Mouse (Mus musculus) spleen, adult 12 weeks (tissue): Measurements from ENCODE around the gene Fus.
A peak's percentile ranks its signal among the peaks of the same experiment; 100 is the strongest.

Source experiments
- DNase-seq: peaks from one replicate; pipeline ENCODE4 v3.0.0; 2022; ENCODE audit warnings: low spot score

Fus gene

DNA sequence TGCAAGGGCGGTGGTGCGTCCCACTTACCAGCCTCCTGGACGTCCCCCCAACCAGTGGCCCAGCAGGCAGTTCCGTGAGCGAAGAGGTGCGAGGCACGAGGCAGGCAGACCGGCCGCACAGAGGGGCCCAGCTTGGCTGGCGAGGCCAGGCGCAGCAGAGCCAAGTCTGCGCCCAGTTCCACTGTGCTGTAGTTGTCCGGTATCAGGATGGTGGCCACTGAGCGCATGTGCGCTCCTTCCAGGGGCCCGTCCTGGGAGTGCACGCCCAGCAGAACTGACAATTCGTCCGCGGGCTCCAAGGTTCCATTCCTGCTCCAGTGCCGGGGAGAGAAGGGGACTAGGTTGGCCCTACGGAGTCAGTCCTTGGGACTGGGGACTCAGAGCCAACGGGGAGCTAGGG is 22.6 kb upstream of the Fus start:
- DNase-seq: no peak

DNA sequence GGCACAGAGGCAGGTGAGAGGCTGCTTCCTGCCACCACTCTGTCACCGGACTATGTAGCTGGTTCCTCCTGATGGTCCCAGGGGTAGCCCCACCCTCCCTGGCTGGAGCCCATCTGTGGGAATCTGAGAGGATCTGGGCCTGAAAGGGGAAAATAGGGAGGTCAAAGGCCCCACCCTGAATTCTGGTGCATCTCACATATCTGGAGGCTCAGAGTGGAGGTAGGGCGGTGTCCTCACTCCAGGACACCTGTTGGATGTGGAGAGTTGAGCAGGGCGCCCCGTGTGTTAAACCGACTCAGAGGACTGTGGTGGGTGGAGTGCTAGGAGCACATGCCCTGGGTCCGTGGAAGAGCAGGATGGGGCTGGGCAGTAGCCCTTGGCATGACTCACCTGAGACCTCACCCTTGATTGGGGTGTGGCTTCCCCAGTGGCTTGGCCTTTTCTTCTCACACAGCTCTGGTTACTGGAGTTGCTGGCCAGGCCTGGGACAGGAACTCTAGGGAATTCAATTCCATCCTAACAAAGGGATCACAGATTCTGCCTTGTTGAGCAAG is 20.7 kb upstream of the Fus start, which contains the start of gene Prss36:
Gene Prss36, minus strand, starts transcription at position 256 of the 554 bp plus-strand sequence.
- no peak for DNase-seq

DNA sequence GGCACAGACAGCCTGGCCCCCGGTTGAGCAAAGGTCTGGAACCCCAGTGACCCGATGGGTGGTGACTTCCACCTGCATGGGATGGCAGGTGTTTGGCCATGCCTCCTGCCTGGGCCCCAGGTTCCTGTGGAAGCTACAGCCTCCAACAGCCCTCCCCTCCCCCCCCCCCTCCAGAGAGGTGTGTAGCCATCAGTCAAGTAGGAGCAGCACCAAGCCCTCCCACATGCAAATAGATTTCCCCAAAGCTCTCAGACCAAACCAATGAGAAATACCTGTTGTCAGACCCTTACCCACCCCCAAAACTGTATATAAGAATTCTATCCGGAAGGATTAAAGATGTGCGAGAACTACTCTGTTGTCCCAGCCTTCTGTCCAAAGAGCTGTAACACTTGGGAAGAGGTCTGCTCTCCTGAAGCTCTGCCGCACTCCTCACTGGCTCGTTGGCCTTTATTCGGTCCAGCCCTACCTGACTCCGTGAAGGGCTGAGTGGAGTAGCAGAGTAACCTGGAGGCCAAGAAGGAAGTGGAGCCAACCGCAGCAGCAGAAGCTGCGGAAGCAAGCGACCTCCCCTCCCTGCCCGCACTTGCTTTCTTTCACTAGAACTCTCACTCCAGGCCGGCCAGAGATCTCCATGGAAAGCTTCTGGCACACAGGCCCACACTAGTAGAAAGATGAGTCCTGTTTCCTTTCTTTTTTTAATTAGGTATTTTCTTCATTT is 14.2 kb upstream of the Fus start:
- no peak for DNase-seq

DNA sequence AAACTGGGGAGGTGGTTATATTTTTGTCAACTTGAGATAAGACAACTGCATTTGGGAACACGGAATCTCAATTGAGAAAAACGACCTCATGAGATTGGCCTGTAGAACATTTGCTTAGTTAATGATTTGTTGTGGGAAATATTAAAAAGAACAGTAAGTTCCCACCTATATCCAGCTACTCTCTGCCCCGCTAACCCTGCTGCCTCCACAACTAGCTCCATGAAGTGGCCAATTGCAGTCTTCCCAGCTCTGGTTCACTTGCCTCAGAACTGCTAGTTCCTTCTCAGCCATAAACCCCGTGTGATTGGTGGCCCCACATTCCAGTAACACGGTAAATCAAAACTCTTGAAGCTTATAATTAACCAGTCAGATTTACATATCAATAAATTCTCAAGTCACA is 7.9 kb upstream of the Fus start:
- no peak for DNase-seq

DNA sequence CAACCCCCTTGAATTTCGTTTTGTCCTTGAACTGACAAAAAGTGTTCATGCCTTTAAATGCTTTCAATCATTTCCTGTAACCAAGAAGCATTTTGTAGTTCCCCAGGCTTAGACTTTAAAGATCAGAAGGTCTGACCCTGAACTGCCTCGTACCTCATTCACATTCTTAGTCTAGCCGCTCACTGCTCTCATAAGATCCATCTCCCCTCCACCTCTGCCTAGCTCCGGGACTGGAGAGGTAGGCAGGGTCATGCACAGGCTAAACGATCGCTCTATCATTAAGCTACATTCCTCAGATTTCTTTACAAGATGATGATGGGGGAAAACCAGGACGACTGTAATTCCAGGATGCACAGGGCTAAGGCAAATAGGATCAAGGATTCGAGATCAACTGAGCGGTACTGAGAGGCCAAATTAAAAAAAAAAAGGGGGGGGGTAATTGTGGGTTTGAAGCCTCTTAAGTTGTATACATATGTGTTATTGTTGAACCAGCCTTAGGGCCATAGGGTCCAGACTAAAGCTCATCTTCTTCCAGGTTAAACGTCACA is 812 bp upstream of the Fus start:
- no peak for DNase-seq

DNA sequence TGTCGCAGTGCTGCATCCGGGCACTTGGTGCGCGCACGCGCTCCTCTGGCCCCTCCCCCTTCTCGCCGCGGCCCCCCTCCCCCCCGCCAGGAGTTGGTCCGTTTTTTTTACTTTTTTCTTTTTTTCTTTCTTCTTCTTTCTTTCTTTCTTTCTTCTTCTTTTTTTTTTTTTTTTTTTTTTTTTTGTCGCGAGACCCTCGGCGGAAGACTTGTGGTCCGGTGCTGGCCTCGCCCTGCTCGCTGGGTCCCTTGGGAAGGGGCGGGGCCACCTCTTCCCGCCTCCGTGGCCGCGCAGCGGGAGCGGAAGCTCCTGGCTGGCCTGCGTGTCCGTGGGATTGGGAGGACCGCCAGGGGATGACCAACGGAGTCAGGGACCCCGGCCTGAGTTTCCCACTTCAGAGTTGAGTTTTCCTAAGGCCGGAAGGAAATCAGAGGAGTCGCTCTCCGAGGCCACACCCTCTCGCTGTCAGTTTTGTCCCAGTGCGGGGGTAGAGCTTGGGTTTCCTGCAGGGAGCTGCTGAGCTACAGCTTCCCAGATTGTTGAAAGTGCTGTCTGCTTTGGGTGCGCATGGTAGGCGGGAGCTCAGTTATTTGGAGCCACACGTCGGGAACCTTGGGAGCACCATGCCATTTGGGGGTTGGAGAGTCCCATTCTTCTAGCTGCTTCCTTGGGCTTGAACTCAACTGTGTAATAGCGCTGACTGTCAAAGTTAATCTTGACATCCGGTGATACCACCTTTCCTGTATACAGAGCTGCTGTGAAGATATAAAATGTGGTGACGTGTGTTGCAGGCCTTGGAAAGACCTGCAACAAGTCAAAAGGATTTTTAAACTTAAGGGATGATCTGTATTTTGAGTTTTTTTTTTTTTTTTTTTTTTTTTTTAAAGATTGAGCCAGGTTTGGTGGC is 918 bp downstream of the Fus start:
- peak; percentile 55 for DNase-seq

DNA sequence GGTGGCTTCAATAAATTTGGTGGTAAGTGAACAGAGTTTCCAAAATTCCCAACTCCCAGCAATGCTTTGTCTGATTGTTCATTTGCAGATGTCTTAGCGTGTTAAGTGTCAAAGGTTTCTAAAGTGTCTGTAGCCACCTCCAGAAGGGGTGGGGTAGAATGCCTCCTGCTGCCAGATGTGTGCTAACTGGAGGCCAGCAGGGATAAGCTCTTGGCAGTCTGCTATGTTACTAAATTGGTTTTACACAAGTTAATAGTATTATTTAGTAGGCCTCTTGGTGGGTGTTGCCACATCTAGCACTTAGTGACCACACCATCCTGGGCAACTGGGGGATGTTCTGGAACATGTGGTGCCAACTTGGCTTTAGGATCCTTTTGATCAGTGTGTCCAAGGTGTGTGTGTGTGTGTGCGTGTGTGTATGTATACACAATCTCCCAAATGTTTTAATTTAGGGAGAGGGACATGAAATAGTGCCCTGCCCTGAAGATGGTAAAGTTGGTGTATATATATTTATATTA is 7.2 kb downstream of the Fus start:
- no peak for DNase-seq

DNA sequence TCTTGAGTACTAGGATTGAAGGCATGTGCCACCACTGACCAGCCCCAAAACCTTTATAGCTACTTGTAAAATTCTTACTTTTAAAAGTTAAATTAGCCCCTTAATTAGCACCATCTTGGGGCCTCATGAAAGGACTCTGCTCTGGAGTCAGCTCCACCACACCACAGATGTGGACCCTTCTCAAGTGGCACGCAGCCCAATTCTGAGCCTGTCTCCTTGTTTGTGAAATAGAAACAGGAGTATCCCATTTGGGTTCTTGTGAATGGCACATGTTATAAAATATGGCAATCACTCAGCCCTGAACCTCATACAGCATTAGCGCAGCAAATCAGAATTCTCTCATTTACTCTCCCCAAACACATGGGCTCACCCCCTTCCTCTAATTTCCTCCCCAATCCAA is 11.6 kb downstream of the Fus start:
- no peak for DNase-seq

DNA sequence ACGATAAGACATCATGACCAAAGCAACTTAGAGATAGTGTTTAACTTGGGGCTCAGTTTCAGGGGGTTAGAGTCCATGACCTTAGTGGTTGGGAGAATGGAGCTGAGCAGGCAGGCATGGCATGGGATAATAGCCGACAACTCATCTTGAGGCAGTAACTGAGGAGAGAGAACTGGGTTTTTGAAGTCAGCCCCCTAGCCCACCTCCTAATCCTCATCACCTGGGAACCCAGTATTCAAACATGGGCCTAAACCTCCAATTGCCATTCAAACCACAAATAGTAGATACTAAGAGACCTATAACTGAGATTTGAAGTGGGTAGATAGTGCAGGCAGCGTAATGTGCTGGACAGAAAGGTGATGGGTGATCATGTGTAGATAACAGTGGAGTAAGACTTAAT is 13.3 kb downstream of the Fus start:
- DNase-seq: no peak

DNA sequence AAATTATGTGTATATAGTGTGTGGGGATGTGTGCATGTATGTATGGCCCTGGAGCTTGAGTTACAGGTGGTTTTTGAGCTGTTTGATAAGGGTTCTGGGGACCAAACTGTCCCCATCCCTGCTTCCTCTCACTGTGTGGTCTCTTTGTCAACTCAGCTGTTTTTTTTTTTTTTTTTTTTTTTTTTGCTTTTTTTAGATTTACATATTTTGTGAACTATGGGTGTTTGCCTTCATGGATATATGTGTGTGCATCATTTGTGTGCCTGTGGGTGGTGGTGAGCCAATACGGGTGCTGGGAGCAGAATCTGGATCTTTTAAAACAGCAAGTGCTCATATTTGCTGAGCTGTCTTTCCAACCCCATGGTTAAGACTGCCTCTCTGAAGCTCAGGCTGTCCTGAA is 21.6 kb downstream of the Fus start:
- no peak for DNase-seq

DNA sequence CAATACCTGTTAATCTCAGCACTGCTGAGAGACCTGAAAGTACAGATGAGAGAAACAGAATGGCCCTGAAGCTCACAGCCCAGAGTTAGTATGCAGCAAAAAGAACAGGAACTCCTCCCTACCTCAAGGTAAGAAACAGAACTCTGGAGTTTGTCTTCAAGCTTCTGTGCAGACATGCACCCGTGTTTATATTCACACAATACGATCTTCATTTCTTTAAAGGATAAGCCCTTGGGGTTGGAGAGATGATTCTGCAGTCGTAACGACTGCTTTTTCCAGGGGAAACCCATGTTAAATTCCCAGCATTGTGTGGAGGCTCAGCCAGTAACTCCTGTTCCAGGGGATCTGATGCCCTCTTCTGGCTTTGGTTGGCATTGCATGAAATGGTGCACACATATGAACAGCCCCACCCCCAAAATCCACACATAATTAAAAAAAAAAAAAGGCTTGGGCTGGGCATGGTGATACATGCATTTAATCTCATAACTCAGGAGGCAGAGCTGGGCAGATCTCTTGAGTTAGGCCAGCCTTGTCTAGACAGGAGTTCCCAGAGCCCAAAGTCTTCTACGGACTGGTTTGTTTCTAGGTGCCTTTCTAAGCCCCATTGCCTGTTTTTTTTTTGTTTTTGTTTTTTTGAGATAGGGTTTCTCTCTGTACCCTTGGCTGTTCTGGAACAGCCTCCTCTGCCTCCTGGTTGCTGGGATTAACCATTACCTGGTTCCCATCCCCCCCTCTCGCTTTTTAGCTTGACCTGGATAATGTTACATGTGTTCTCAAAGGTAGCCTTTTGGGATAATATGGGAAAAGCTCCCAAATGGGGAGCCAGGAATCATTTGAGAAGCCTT is 24.6 kb downstream of the Fus start:
- peak; percentile 55 for DNase-seq

DNA sequence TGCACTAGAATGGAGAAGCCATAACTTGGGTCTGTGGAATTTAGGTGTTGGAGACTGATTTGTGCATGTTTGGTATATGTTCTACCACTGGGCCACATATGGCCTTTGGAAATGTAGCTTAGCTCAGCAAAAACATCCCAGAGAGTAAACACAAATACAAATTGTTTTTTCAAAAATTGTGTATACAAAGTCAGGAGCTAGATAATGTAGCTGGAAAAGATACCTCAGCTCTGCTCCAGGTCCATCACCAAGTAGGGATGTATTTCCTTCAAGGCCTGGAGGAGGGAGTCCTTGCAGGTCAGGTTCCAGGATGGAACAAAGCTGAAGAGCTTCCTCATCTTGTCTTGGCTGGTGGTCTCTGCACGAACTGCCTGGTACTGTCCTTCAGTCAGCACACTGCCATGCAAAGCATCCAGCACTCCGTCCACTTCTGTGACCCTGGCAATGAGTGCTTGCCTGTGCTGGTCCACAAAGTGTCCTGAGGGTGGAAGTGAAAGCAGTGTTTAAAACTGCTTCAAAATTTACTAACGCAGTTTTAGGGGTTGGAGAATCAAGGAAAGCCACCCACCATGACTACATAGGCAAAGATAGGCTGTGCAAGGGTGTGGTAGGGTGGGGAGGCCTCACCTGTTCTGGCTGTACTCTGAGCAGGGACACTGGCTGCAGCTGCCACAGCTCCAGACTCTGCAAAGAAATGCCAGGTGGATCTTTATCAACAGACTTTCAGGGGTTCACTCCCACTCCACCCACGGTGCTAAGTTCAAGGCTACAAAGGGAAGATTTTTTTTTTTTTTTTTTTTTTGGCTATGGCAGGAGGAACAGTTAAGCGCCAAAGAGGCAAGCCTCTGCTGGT is 25.5 kb downstream of the Fus start:
- DNase-seq: no peak

DNA sequence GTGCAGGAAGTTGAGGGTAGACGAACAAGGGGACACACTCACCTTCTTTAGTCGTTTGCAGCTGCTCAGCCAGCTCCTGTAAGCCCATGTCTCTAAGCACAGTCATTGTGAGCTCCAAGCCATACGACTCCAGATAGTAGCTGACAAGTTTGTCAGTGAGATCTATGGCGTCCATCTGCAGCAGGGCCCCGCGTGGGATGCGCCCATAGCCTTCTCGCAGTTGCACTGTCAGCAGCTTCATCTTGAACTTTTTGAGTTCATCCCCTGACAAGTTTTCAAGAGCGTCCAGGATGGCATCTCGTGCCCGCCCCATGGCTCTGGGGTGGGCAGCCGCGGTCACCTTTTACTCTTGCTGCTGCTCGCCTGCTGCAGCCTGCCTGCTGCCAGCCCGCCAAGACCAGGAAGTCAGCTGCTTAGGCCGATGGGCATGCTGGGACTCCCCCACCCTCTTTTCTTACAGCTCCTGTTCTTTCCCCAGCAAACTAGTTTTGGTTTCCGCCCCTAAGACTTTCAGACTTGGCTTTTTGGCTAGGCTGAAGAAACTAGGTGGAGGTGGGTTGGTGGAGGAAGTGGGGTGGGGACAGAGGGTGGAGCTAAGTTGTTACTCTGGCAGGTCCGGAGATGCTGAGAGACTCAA is 26.2 kb downstream of the Fus start, which contains the start of gene Pycard:
Gene Pycard, minus strand, starts transcription at position 527 of the 637 bp plus-strand sequence.
- DNase-seq: peak; percentile 32

DNA sequence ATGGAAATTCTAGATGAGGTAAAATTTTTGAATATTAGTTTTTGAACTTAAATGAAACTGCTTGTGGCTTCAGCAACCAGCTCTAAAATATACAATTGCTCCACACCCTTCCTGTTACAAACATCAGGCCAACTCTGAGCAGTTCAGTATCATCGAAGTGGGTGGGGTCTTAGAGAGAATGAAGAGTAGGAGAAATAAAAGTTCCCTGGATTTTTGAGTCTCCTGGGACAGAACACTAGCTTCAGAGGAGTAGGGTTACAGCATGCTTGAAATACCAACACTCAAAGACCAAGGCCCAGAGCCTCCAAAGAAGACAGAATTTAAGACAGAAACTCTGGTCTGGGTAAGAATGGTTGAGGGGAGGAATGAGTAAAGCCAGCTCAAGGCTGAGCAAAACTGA is 32.2 kb downstream of the Fus start:
- DNase-seq: no peak

DNA sequence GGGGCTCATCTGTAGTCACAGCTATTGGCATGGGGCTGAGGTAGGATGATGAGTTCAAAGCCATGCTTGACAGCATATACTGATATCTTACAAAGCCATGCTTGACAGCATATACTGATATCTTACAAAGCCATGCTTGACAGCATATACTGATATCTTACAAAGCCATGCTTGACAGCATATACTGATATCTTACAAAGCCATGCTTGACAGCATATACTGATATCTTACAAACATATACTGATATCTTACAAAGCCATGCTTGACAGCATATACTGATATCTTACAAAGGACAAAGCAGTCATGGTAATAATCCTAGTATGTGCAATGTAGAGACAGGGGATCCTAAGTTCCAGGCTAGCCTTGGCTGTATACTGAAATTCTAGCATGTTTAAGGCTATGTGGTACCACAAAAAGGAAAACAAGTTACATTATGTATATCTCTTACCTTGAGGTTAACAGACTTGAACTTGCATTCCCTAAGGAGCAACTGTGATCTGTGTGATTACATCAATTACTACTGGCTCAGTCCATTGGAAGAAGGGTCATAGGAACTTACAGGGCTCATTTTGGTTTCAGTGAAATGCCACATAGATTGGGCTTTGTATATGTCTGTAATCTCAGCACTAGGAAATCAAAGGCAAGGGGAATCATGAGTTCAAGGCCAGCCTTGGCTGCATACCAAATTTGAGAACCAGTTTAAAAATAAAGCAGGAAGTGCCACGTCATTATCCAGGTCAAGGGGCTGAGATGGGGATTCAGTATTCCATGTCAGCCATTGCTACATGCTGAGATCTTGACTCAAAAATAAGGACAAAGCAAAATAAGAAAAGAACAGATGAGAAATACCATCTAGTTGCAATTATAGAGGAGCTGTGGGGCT is 33.1 kb downstream of the Fus start:
- DNase-seq: no peak

DNA sequence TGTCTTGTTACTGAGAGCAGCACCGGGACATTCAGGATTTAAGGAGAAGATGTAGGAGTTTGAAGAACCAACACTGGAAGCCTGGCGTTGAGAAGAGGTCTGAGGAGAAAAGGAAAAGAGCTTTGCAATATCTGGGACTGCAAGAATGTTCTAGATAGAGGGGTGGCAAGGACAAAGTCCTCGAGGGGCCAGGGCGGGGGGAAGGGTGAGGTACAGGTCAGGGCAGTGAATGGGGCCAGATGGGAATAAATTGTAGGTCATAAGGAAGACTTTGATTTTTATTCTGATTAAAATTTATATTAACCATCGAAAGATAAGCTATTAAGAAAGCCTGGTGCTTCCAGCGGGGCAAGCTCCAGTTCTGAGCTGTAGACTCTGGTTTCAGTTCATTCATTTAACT is 35.8 kb downstream of the Fus start:
- DNase-seq: no peak

DNA sequence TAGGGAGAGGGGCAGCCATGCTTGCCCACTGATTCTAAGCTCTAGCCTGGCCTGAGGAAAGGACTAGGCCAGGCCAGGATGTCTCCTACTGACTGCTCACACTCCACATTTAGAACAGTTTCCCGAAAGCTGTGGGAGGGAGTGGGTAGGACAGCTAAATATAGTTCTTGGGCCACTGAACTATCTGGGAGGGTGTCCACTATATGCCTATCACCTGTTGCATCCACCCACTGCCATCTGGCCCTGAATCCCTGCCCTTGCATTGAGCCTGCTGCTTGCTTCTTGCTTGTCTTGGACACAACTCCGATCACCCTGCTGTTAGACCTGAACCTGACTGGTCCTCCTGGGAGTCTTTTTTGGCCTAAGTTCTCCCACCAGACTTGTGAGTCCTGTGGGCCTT is 36.4 kb downstream of the Fus start, which contains the start of gene Trim72:
Gene Trim72, plus strand, starts transcription at position 262 of the 400 bp plus-strand sequence.
- DNase-seq: no peak

DNA sequence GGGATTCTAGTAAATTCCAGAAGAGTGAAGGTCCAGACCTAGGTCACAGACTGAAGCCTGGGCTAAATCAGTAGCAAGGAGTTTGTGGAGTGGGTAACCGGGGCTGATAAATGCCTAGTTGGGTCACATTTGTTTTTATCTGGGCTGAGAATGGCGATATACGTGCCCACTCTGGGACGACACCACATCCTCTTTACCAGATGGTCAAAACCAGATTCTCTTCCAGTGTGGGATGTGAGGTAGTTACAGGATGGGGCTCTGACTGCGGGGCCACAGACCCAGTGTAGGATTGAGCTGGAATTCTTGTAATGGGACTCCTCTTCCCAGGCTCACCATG is 36.9 kb downstream of the Fus start:
- DNase-seq: no peak
